Mouse (Mus musculus) ES-CJ7 (cell line): Measurements from ENCODE around the gene D430041D05Rik.

Experiments
- DNase-seq: peaks from one replicate; pipeline ENCODE4 v3.0.0; 2011; ENCODE audit warnings: low read depth, low spot score

Gene D430041D05Rik

DNA sequence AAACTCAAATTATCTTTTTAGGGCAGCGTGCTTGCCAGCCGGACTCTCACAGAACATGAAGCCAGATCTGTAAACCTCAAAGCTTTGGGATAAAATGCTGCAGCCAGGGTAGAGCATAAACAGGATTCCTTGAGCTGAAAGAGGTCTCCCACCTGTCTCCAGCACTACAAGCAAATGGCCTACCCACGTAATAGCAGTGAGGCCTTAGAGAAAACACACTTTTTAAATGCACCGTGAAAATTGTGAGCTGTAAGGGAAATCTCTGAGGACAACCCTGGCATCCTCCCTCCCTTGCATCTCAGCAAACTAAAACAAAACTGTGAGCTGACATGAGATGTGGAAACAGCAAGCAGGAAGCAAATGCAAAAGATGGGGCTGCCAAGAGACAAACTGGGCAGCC lies 253.0 kb downstream of the D430041D05Rik start:
- DNase-seq = no peak

DNA sequence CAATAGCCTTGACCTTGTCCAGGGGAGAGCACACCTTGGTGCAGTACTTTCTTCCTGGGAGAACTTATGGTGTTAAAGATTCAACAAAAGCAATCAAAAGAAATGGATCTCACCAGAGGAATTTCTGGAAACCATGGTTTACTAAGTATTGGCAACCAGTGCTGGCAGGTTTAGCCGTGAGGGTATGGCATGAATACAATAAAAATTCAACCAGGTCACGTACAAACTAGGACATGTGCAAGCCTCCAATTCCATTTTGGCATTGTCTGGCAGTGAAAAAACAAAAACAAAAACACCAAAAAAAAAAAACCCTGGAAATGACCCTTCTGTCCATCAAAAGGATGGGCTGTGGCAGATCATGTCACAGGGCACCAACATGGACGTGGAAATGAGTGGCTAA lies 256.9 kb downstream of the D430041D05Rik start:
- no peak for DNase-seq

DNA sequence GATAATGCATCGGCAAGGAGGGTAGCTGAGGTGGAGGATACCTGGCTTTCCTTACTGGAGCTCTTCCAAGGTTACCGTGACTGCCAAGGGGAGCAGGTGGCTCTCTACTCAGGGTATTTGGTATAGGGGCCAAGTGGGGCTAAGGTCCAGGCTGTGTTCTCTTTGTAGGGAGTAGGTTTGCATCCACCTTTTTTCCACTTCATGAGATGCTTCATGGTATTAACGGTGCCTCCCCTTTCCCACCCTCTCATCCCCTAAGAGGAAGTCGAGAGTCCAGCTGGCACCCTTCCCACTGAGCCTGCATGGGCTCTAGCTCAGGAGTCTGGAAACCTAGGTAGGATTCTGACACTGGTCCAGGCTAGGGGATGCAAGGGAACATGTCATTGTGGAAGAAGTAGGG lies 257.5 kb downstream of the D430041D05Rik start:
- no peak for DNase-seq

GRCm38 (mm10) chr2:104150608-104151397 lies 260.0 kb downstream of the D430041D05Rik start:
- DNase-seq = no peak

DNA sequence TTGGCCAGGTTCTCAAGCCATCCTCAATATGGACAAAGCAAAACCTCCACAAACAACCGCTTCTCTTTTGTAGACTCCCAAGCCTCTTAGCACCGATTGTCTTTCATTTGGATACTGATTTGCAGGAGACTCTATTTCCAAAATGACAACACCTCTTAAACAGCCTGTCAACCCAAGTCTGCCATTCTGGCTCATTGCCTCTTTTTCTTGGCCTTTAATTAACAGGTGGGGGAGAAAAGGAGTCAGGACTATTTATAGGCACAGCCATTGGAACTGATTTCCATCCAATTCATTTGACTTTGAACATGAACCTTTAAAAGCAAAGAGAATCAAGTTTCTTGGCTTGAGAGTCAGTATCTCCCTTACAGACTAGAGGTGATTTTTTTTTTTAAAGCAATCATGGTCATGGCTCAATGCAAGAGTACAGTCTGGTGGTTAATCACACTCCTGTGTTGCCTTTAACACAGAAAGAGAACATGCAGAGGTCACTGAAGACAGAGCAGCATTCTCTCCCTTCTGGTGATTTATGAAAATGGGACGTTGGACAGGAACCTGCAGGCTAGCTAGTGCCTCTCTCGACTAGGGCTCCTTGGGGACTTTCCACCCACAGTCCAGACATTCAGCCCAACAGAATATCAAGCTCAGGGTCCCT lies 262.8 kb downstream of the D430041D05Rik start:
- no peak for DNase-seq

- DNase-seq = peak; percentile 91
Observed at GRCm38 (mm10) chr2:104145983-104146382, 264.8 kb downstream of the D430041D05Rik start.

- DNase-seq = no peak
Observed at GRCm38 (mm10) chr2:104144004-104144403, 266.8 kb downstream of the D430041D05Rik start.

GRCm38 (mm10) chr2:104142140-104142539 lies 268.7 kb downstream of the D430041D05Rik start:
- DNase-seq = no peak

- DNase-seq = no peak
Observed at GRCm38 (mm10) chr2:104135920-104136319, 274.9 kb downstream of the D430041D05Rik start.

- peak; percentile 91 for DNase-seq
Observed at GRCm38 (mm10) chr2:104134150-104135056, 276.4 kb downstream of the D430041D05Rik start.

GRCm38 (mm10) chr2:104133042-104133810 lies 277.6 kb downstream of the D430041D05Rik start:
- no peak for DNase-seq

DNA sequence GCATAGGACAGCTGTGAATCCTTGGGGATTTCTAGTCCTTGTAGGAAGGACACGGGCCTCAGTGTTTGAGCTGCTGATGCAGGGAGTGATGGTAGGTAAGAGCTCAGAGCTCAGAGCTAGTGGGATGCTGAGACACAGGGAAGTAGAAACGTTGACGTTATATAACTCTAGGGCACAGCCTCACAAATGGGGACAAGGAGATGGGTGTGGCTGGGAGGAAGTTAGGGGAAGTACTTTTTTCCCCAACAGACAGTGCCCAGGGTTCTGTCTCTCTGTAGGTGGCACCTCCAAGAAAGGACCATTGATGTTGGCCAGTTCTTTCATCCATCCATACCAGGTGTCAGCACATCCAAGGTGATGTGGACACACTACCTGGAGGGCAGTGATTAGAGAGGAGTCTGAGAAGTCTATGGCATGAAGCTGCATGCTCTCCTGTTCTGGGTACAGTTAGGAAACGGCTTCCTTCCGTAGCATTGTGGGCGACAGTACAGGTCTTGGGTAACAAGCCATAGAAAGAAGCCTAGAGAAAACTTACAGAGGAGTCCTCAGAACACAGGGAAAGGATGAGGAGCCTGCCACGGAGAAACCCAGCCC lies 278.4 kb downstream of the D430041D05Rik start:
- DNase-seq = no peak

DNA sequence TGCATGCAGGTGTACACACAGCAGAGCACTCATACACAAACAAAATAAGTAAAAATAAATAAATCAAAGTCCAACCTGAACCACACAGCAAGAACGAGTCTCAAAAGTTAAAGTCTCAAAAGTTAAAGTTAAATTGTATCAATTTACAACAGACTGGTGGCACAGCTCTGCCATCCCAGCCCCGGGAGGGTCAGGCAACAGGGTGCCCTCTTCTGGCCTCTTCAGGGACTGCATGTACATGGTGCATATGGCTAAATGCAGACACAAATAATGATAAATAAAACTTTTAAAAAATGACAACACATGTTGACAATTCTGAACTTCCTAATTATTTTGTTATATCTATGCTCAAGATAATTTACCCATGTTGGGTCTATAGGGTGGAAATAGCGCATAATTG lies 279.8 kb downstream of the D430041D05Rik start:
- no peak for DNase-seq

DNA sequence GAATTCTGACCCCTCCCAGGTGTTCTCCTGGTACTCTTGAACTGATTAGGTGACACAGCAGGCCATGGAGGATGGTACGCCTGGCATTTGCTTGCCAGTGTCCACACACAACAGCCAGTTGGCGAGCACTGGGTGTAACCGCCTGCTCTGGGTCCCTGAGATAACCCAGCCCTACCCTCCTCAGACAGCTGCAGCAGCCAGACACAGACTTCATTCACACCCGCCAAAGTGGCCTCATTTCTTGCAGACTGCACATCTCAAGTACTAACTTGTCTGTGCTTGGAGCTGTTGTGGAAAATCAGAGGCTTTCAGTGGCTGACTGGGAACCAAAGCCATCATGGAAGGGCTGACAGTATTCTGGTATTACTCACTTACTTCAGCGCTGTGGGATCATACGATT lies 280.6 kb downstream of the D430041D05Rik start:
- no peak for DNase-seq

- no peak for DNase-seq
Observed at GRCm38 (mm10) chr2:104128803-104129531, 281.8 kb downstream of the D430041D05Rik start.

DNA sequence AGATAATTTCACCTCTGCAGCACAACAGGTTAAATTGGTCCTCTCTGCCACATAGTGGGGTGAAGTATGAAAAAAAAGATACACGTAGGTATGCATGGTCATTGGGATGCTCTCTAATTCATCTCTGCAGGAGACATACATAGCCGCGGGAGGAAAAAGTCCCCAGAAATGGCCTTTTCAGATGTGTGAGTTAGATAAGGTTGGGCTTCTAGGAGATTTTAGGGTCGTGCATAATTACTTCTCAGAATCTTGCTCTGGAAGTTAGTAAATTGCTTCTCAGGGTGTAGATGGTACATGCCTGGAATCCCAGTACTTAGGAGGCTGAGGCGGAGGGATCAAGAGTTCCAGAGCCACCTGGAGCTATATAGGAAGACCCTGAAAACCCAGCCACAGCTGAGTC lies 286.7 kb downstream of the D430041D05Rik start:
- DNase-seq = no peak

DNA sequence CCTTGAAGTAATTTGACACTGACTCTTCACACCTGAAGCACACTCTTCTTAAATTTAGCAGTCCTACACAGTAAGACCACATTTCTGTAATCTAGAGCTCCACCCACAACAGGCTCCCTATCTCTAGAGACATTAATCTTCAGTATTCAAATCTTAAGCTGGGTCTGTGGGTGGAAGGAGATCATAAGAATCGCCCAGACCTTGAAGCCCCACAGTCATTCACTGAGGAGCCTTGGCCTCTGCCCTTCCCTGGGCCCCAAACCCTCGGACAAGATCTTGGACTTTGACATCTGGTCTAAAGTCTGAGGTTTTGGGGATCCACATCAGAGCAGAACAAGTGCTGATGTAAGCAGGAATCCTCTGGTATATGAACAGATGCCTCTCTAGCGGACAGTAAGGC lies 287.3 kb downstream of the D430041D05Rik start:
- no peak for DNase-seq

GRCm38 (mm10) chr2:104122505-104123378 lies 288.1 kb downstream of the D430041D05Rik start, which contains the start of gene A930018P22Rik:
TSS of gene A930018P22Rik (plus strand) at chr2:104122769.
- DNase-seq = peak; percentile 95
